Mouse (Mus musculus) C2C12 (cell line): ENCODE measurements around the gene Tagln. TPM values are rescaled to one million over a fixed set of nuclear protein-coding genes. Genes with fewer than 3 reads are reported as not detected.

Experiments
- H3K27me3 ChIP-seq: one replicate; pipeline ENCODE4 v1.6.1; 2011; ENCODE audit not compliant: control insufficient read depth, insufficient read depth, insufficient read length
- H3K36me3 ChIP-seq: one replicate; pipeline ENCODE4 v1.6.1; 2011; ENCODE audit not compliant: control insufficient read depth, insufficient read depth
- H3K4me3 ChIP-seq: one replicate; pipeline ENCODE4 v1.5.1; 2011; ENCODE audit warnings: mild to moderate bottlenecking, control low read depth; ENCODE audit not compliant: poor library complexity, insufficient read depth, severe bottlenecking
- H3K79me2 ChIP-seq: one replicate; pipeline ENCODE4 v1.6.1; 2011; ENCODE audit not compliant: control insufficient read depth, insufficient read depth
- H3K79me3 ChIP-seq: one replicate; pipeline ENCODE4 v1.6.1; 2011; ENCODE audit warnings: low read depth, control low read depth
- H3ac ChIP-seq: one replicate; pipeline ENCODE3; 2011; ENCODE audit warnings: low read depth; ENCODE audit not compliant: control insufficient read depth, insufficient read length
- CEBPB ChIP-seq: IDR thresholded peaks from one replicate; pipeline ENCODE4 v1.6.1; 2011; ENCODE audit warnings: low read depth, mild to moderate bottlenecking, control low read depth, moderate library complexity
- CTCF ChIP-seq: IDR thresholded peaks from one replicate; pipeline ENCODE4 v1.5.1; 2011; ENCODE audit not compliant: control insufficient read depth, insufficient read depth, insufficient read length
- FOSL1 ChIP-seq: IDR thresholded peaks from one replicate; pipeline ENCODE4 v1.8.0; 2011; ENCODE audit warnings: mild to moderate bottlenecking, low read length; ENCODE audit not compliant: poor library complexity, insufficient read depth, severe bottlenecking
- MAX ChIP-seq: IDR thresholded peaks from one replicate; pipeline ENCODE4 v1.6.1; 2011; ENCODE audit warnings: mild to moderate bottlenecking, control low read depth
- MYOD1 ChIP-seq: IDR thresholded peaks from one replicate; pipeline ENCODE4 v1.6.1; 2011; ENCODE audit warnings: low read depth; ENCODE audit not compliant: control insufficient read depth, insufficient read length
- MYOG ChIP-seq: IDR thresholded peaks from one replicate; pipeline ENCODE4 v1.6.1; 2011; ENCODE audit not compliant: control insufficient read depth, insufficient read length; ENCODE audit errors: extremely low read depth
- USF1 ChIP-seq: IDR thresholded peaks from one replicate; pipeline ENCODE4 v1.6.1; 2011; ENCODE audit warnings: low read depth, mild to moderate bottlenecking, control low read depth, moderate library complexity
- polyA plus RNA-seq: library from polyadenylated mRNA; unstranded; fragments of >200 nt; fragmentation: generic; extraction: Trizol; gene quantifications from one replicate; pipeline ENCODE4 v1.2.1, GENCODE M21; 2012; ENCODE audit warnings: missing spikeins

Tagln gene
- polyA plus RNA-seq, 1 experiment, result 737 TPM

DNA sequence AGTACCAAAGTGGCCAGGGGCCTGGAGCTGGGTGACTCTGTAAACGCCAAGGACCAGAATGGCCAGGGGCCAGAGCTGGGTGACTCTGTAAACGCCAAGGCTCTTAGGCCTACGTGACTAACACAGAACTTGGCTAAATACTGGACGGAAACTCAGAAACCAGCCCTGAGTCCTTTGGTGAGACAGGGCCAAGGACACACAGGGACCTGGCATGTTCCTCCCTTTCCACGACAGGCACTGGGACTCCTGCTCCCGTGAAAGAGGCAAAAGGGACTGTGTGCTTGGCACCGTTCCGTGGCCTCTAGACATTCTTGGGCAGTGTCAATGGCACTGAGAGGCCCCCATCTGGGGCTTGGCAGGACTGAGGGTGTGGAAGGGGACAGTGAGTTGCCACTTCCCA lies 2.2 kb upstream of the Tagln start:
- no peak for TF ChIP-seq MAX
- no peak for TF ChIP-seq CTCF
- no peak for TF ChIP-seq MYOD1
- TF ChIP-seq MYOG, result no peak
- TF ChIP-seq FOSL1, result no peak
- TF ChIP-seq CEBPB, result no peak
- TF ChIP-seq USF1, result no peak
- Histone ChIP-seq H3K79me3 (no peaks in the 10 kb centered on the region), H3K36me3 (no peaks in the 10 kb centered on the region), H3ac (no peak overlapping the region), H3K4me3 (no peak overlapping the region), H3K27me3 (no peaks in the 10 kb centered on the region), H3K79me2 (no peaks in the 10 kb centered on the region)

DNA sequence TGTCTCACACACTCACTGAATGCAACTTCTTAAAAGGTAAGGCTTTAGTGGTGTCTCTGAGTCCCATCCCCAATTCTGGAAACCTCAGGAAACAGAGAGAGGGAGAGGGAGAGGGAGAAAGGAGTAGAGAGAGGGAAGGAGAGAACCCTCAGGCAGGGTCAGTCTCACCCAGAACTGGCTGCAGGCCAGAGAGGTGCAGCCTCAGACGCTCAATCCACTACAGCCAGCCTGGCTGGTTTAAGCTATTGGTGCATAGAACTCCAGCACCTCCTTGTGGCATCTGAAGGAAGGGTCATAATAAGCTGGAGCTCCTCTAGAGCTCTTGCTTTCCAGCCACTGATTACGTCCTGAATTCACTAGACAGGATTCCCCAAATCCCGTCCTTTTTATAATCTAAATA lies 1.0 kb upstream of the Tagln start:
- peak; percentile 50 for TF ChIP-seq CTCF
- no peak for TF ChIP-seq USF1
- TF ChIP-seq CEBPB, result no peak
- TF ChIP-seq MYOD1, result no peak
- TF ChIP-seq FOSL1, result no peak
- H3ac ChIP-seq, result no peak overlapping the region
- H3K79me2 ChIP-seq, result no peaks in the 10 kb centered on the region
- H3K4me3 ChIP-seq, result no peak overlapping the region
- H3K27me3 ChIP-seq, result no peaks in the 10 kb centered on the region
- no peaks in the 10 kb centered on the region for H3K79me3 ChIP-seq
- H3K36me3 ChIP-seq, result no peaks in the 10 kb centered on the region

DNA sequence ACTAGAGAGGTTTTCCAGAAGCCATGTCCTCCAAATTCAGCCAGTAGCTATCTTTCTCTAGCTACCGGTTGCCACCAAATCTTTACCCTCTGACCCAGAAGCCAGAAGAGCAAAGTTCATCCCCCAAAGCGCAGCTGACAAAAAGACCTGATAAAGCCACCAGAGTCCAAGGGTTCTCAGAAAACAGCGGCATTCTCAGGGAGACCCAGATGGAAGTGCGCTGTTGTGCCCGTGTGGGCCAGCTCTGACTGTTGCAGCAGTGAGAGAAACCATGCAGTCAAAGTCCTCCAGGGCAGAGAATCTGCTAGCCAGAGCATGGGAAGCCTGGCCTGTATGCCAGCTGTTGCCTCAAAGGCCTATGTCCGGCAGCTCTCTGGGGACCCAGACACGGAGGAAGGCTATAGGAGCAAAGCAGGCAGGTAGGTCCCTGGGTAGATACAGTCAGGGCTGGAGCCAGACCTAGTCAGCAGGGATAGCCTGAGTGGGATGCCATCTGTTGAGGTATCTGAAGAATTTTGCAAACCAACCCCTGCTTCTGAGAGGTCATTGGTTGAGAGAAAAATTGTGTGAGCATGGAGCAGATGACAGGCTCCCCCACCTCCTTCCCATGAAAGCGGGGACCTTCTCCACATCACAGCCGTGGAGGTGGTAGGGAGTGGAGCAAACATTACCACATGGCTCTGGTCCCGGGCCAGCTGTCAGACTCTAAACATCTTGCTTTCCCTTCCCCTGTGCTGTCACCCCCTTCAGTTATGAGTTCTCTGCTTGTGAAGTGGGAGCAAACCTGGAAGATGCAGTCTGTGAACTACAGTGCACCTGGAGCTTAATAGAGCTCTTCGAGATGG lies 3.1 kb downstream of the Tagln start:
- H3K79me2 ChIP-seq, result no peaks in the 10 kb centered on the region
- H3K4me3 ChIP-seq, result no peak overlapping the region
- no peaks in the 10 kb centered on the region for H3K27me3 ChIP-seq
- H3K36me3 ChIP-seq, result peaks cover 18% of the 10 kb centered on the region
- no peak overlapping the region for H3ac ChIP-seq
- TF ChIP-seq CEBPB (no peak), MYOG (no peak), MAX (no peak), USF1 (no peak), MYOD1 (no peak), CTCF (no peak), FOSL1 (no peak)
- H3K79me3 ChIP-seq, result no peaks in the 10 kb centered on the region

DNA sequence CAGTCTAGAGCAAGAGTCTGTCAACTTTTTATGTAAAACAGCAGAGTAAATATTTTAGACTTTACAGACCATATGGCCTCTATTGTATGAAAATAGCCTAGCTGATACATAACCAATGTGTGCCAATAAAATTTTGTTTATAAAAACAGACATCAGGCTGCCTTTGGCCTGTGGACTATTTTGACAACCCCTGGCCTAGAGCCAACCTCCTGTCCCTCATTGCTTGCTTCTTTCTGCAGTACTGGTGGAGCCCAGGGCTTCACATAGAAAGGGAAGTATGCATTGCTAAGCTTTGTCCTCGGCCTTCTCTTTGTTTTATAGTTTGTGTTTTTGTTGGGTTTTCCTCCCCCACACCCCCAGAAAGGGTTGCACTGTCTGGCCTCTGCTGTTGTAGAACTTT lies 3.9 kb downstream of the Tagln start:
- peaks cover 20% of the 10 kb centered on the region for H3K36me3 ChIP-seq
- no peak overlapping the region for H3ac ChIP-seq
- no peaks in the 10 kb centered on the region for H3K79me2 ChIP-seq
- TF ChIP-seq CEBPB, result no peak
- TF ChIP-seq USF1, result no peak
- H3K4me3 ChIP-seq, result no peak overlapping the region
- H3K27me3 ChIP-seq, result no peaks in the 10 kb centered on the region
- H3K79me3 ChIP-seq, result no peaks in the 10 kb centered on the region

DNA sequence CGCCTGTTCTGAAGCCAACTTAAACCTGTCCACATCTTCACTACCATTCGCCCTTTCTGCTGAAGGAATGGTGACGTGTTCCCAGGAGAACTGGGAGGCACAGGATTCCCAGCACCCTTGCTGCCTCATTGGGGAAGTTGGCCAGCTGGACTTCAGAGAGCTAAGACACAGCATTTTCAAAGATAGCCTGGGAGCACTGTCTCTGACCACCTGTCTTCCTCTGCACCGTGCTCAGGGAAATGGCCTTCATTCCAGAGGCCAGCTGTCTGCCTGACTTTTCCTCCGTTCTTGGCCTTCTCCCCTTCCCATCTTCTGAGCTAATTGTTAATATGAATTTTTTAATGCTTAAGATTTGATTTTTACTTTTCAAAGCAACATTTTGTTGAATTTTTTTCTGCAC lies 6.6 kb downstream of the Tagln start:
- no peaks in the 10 kb centered on the region for H3K79me2 ChIP-seq
- H3K36me3 ChIP-seq, result peaks cover 20% of the 10 kb centered on the region
- no peak overlapping the region for H3ac ChIP-seq
- no peak for TF ChIP-seq CTCF
- no peak for TF ChIP-seq MYOG
- TF ChIP-seq MAX, result no peak
- TF ChIP-seq USF1, result no peak
- TF ChIP-seq CEBPB, result no peak
- no peak for TF ChIP-seq MYOD1
- TF ChIP-seq FOSL1, result no peak
- no peak overlapping the region for H3K4me3 ChIP-seq
- no peaks in the 10 kb centered on the region for H3K79me3 ChIP-seq
- no peaks in the 10 kb centered on the region for H3K27me3 ChIP-seq

DNA sequence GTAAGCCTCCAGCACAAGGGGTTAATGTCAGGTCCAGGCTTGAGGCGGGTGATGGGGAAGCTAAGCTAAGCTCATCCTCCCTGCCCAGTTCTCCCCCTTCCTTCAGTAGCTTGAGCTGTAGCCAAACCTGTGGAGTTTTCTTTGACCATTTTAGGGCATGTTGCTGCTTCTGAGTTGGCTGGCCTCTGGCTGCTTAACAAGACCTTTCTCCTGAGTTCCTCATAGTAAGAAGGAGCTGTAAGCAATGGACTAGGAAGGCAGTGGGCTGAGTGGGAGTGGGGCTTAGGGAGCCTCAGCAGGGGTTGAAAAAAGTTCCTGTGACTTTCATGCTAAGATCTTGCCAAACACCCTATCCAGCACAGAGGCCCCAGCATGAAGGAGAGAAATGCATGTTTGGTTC lies 16.0 kb downstream of the Tagln start:
- Histone ChIP-seq H3ac (no peak overlapping the region), H3K79me3 (no peaks in the 10 kb centered on the region), H3K27me3 (no peaks in the 10 kb centered on the region), H3K4me3 (no peak overlapping the region), H3K36me3 (peaks cover 62% of the 10 kb centered on the region), H3K79me2 (no peaks in the 10 kb centered on the region)
- no peak for TF ChIP-seq CTCF
- no peak for TF ChIP-seq USF1
